In the genomic region with DNA sequence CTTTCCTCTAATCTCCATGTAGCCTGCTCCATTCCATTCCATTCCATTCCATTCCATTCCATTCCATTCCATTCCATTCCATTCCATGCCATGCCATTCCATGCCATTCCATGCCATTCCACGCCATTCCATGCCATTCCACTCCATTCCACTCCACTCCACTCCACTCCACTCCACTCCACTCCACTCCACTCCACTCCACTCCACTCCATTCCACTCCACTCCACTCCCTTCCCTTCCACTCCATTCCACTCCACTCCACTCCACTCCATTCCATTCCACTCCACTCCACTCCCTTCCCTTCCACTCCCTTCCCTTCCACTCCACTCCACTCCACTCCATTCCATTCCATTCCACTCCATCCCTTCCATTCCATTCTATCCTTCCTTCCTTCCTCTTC, we compare ENCODE assay signal across 21 mouse cellular contexts.
DNase-seq lines count a peak whose midpoint lies in the region; ATAC-seq lines count a peak whose summit lies in the region.
"Had no signal": no experiment of that assay in that cellular context is flagged by ENCODE, and none has a peak within 500 bp of the region (broad histone marks: within the 10 kb centered on the region; RNA-seq: fewer than 3 reads in every experiment).

No protein-coding gene starts in this region.

- no peaks in the 10 kb centered on the region for H3K27me3 ChIP-seq in heart, embryonic 10.5 days (ENCODE audit: insufficient read depth, poor library complexity, severe bottlenecking)
- H3K27me3 ChIP-seq: embryonic facial prominence, embryonic 12.5 days; forebrain, embryonic 13.5 days; forebrain, embryonic 15.5 days had no signal

- DNase-seq in heart, embryonic 10.5 days (ENCODE audit: low spot score) = peak; percentile 41
- no peak for DNase-seq in heart, postnatal 14 days
- DNase-seq in 416B (ENCODE audit: low read depth) = peak; percentile 40
- DNase-seq in retina, postnatal 1 day = no peak
- DNase-seq: adrenal gland, adult 8-10 months; adrenal gland, postnatal 14 days; cerebellum, adult 11 months; cerebellum, adult 18-20 months; cerebellum, adult 8-10 months; cerebellum, adult 9-11 months; cerebellum, postnatal 14 days; cerebellum, postnatal 36 days; forebrain, postnatal 0 days had no signal

- intact Hi-C loops in heart, postnatal 14 days (cut with DNase I) = no loop called here

- H3K4me3 ChIP-seq in heart, embryonic 10.5 days = no peak overlapping the region
- H3K4me3 ChIP-seq: embryonic facial prominence, embryonic 10.5 days; embryonic facial prominence, embryonic 12.5 days; forebrain, embryonic 13.5 days; forebrain, embryonic 15.5 days had no signal

- H3K4me1 ChIP-seq in heart, embryonic 10.5 days = no peaks in the 10 kb centered on the region
- H3K4me1 ChIP-seq: embryonic facial prominence, embryonic 10.5 days; embryonic facial prominence, embryonic 12.5 days; forebrain, embryonic 13.5 days; forebrain, embryonic 15.5 days had no signal

- no peaks in the 10 kb centered on the region for H3K36me3 ChIP-seq in heart, embryonic 10.5 days
- H3K36me3 ChIP-seq: embryonic facial prominence, embryonic 10.5 days; embryonic facial prominence, embryonic 12.5 days; forebrain, embryonic 15.5 days; G1E had no signal

- no peaks in the 10 kb centered on the region for H3K9me3 ChIP-seq in heart, embryonic 10.5 days
- H3K9me3 ChIP-seq: embryonic facial prominence, embryonic 10.5 days; embryonic facial prominence, embryonic 12.5 days; forebrain, embryonic 13.5 days; forebrain, embryonic 15.5 days had no signal

- ATAC-seq in common myeloid progenitor, adult 5-6 weeks (replicated peaks; ENCODE audit: low read depth, poor library complexity, severe bottlenecking) = peak; percentile 32; the same call in 1 of the 2 replicates
- ATAC-seq: activated CD4-positive, CD25-positive, alpha-beta regulatory T cell, adult 4 months; forebrain, embryonic 13.5 days; forebrain, embryonic 15.5 days; forebrain, postnatal 0 days; Patski had no signal

- no peak overlapping the region for H3K27ac ChIP-seq in heart, embryonic 10.5 days
- H3K27ac ChIP-seq: embryonic facial prominence, embryonic 10.5 days; embryonic facial prominence, embryonic 12.5 days; forebrain, embryonic 13.5 days; forebrain, embryonic 15.5 days had no signal

- 71% methylated on average over 1 of the region's 1 CpGs for WGBS in heart, embryonic 10.5 days

Comparison
In these comparisons a context has a peak if more than half of its experiments do, and no peak if none do; other contexts are left out.
1. DNase-seq: peak in heart, embryonic 10.5 days (single experiment) and 416B (single experiment); none in heart, postnatal 14 days (0 of 2) and retina, postnatal 1 day (single experiment).